Mouse (Mus musculus) kidney, embryonic 16.5 days (tissue): Measurements from ENCODE around the gene Hs6st2. TPM values are rescaled to one million over a fixed set of nuclear protein-coding genes. Genes with fewer than 3 reads are reported as not detected.

Experiments
- ATAC-seq: fragments of 200-750 bp; cut with Nextera tagmentation; 2 replicates; pipeline ENCODE4 v1.8.0; 2017; ENCODE audit warnings: moderate TSS enrichment; ENCODE audit not compliant: low FRiP score, low TSS enrichment
- H3K27ac ChIP-seq: fragments of 300-500 bp; sonication (generic); 2 replicates; pipeline ENCODE4 v1.5.1; 2014; ENCODE audit warnings: low read length
- H3K27me3 ChIP-seq: fragments of 300-500 bp; sonication (generic); 2 replicates; pipeline ENCODE4 v1.6.1; 2014; ENCODE audit warnings: low read length, control low read depth, mixed read lengths; ENCODE audit not compliant: insufficient read depth
- H3K36me3 ChIP-seq: fragments of 300-500 bp; sonication (generic); 2 replicates; pipeline ENCODE4 v1.6.1; 2014; ENCODE audit warnings: low read length, control low read depth, mixed read lengths; ENCODE audit not compliant: insufficient read depth
- H3K4me1 ChIP-seq: fragments of 300-500 bp; sonication (generic); 2 replicates; pipeline ENCODE4 v1.6.1; 2014; ENCODE audit warnings: low read length, control low read depth, mixed read lengths; ENCODE audit not compliant: insufficient read depth
- H3K4me2 ChIP-seq: fragments of 300-500 bp; sonication (generic); replicated peaks from 2 replicates; pipeline ENCODE4 v1.6.1; 2014; ENCODE audit warnings: low read depth, low read length
- H3K4me3 ChIP-seq: fragments of 300-500 bp; sonication (generic); 2 replicates; pipeline ENCODE4 v1.5.1; 2014; ENCODE audit warnings: mild to moderate bottlenecking, low read length
- H3K9ac ChIP-seq: fragments of 300-500 bp; sonication (generic); replicated peaks from 2 replicates; pipeline ENCODE4 v1.6.1; 2014; ENCODE audit warnings: low read length
- H3K9me3 ChIP-seq: fragments of 300-500 bp; sonication (generic); 2 replicates; pipeline ENCODE4 v1.6.1; 2016; ENCODE audit warnings: low read length, control low read depth
- WGBS: fragments of 180-500 bp; shearing (Covaris S2); extraction: QIAGEN DNeasy Blood & Tissue Kit; methylation state at CpG from one replicate; pipeline ENCODE4 v1.1.7; 2014; 5-methylcytosine and 5-hydroxymethylcytosine counted together
- polyA plus RNA-seq: library from polyadenylated mRNA; unstranded; fragments of >200 nt; fragmentation: Nextera tagmentation; extraction: Ambion mirVana; gene quantifications from 2 replicates; pipeline ENCODE4 v1.2.1, GENCODE M21; 2015

Gene Hs6st2
- polyA plus RNA-seq, 1 experiment from 2014 or later, result 19.2 TPM

DNA sequence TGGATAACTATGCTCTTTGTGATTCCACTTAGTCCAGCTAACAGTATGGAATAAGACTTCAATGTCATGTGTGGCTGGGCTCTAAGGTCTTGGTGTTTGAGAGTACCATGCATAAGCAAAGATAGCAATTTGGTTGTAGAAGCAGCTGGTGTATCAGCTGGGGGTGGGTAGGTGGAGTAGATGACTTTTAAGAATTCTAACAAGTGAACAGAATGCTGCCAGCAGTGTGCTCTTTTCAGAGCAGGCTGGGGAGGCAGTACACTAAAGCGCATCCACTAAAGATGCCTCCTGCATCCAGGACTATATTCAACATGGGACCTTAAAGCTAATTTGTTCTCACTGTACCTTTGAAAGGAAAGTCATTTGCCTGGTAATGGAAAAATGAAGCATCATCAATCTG lies 88.9 kb downstream of the Hs6st2 start:
- Histone ChIP-seq H3K4me3 (no peak overlapping the region), H3K4me1 (no peaks in the 10 kb centered on the region), H3K36me3 (no peaks in the 10 kb centered on the region), H3K9ac (no peak overlapping the region), H3K27me3 (peaks cover 5% of the 10 kb centered on the region; the same call in 1 of the 2 replicates), H3K27ac (no peak overlapping the region), H3K4me2 (no peak overlapping the region), H3K9me3 (no peaks in the 10 kb centered on the region)
- WGBS, result 93% methylated on average over 1 of the region's 1 CpGs
- ATAC-seq, result no peak

DNA sequence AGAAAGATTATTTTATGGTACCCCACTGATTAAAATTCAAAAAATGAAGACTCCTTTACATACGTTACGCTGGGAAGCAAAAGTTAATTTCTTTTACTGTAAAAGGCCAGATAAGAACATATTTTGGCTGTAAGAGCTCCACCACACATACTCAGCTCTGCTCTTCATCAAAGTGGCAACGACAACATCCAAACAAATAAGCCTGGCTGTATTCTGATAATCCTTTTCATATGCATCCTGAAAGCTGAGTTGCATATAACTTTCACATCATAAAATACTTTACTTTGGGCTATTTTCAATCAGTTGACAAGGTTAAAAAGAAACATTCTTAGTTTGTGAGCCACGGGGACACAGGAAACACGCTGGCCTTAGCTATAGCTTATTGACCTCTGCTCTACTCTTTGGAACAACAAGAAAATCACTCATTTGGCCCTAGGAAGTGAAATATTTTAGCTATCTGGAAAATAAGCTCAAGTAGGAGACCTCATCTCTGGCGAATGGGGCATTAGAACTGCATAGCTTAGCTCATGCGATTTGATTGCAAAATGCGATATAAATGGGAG lies 91.1 kb downstream of the Hs6st2 start:
- Histone ChIP-seq H3K9me3 (no peaks in the 10 kb centered on the region), H3K4me2 (no peak overlapping the region), H3K27me3 (no peaks in the 10 kb centered on the region; the same call in 1 of the 2 replicates), H3K4me1 (no peaks in the 10 kb centered on the region), H3K27ac (no peak overlapping the region), H3K9ac (no peak overlapping the region), H3K36me3 (no peaks in the 10 kb centered on the region), H3K4me3 (no peak overlapping the region)
- 75% methylated on average over 8 of the region's 8 CpGs for WGBS
- ATAC-seq, result no peak

DNA sequence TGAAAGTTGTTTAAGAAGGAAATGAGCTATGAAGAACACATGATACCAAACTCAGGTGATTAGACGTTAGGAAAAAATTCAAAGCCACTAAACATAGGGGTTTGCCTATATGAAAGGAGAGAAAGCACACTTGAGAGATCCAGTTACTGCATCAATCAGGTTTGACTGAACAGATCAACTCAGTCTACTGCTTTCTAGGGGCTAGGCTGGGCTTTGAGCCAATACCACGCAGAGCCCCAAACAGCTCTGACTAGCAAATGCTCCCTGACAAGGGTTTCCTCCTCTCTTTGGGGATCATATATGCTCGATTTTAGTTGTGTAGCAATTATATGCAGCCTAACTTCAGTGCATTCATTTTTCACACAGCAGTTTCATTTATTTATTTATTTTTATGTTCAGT lies 96.2 kb downstream of the Hs6st2 start:
- Histone ChIP-seq H3K36me3 (no peaks in the 10 kb centered on the region), H3K4me1 (no peaks in the 10 kb centered on the region), H3K4me3 (no peak overlapping the region), H3K9me3 (no peaks in the 10 kb centered on the region), H3K27me3 (no peaks in the 10 kb centered on the region; the same call in 1 of the 2 replicates), H3K9ac (no peak overlapping the region), H3K27ac (no peak overlapping the region), H3K4me2 (no peak overlapping the region)
- no peak for ATAC-seq
- 57% methylated on average over 3 of the region's 3 CpGs for WGBS

DNA sequence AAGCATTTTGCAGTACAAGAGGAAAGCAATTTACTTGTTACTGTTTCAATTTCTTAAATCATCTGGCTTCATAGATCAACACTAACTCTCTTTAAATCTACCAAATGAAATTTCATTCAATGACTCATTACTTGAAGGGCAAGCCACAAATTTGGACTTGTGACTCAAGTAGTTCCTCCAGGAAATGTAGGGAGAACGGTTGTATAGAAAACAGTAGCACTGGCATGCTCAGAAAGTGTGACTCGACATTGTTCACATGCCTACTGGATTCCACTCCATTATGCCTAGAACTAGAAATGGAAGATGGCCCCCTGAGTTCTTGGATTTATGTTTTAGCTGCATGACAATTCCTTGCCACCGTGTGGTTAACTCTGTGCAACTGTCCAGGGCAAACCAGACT lies 100.0 kb downstream of the Hs6st2 start:
- H3K27me3 ChIP-seq, result no peaks in the 10 kb centered on the region; the same call in 1 of the 2 replicates
- ATAC-seq, result no peak
- no peaks in the 10 kb centered on the region for H3K36me3 ChIP-seq
- no peaks in the 10 kb centered on the region for H3K9me3 ChIP-seq
- no peaks in the 10 kb centered on the region for H3K4me1 ChIP-seq
- H3K9ac ChIP-seq, result no peak overlapping the region
- no peak overlapping the region for H3K4me2 ChIP-seq
- 72% methylated on average over 3 of the region's 3 CpGs for WGBS
- H3K27ac ChIP-seq, result no peak overlapping the region
- H3K4me3 ChIP-seq, result no peak overlapping the region

DNA sequence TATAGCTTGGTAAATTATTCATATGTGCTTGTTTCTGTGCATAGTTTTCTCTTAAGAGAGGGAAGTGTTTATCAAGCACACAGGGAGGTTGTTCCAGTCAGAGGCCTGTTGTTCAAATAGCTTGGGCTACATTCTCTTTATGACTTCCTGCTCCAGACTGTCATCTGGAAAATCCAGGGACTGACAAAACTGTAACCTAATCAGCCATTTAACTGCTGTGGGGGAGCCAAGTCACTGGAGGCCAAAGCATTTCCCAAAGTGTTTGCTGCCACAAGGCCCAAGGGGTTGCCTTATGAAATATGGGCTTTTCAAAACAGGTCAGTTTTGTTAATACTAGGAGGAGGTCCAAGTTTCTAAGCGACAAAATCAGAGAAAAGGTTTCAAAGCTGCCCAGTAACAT lies 119.8 kb downstream of the Hs6st2 start:
- Histone ChIP-seq H3K27ac (no peak overlapping the region), H3K36me3 (no peaks in the 10 kb centered on the region), H3K4me1 (peaks cover 3% of the 10 kb centered on the region; the same call in 1 of the 2 replicates), H3K9me3 (no peaks in the 10 kb centered on the region), H3K9ac (no peak overlapping the region), H3K4me3 (no peak overlapping the region), H3K4me2 (no peak overlapping the region), H3K27me3 (no peaks in the 10 kb centered on the region)
- 19% methylated on average over 1 of the region's 1 CpGs for WGBS
- peak; percentile 70; the same call in 1 of the 2 replicates for ATAC-seq

DNA sequence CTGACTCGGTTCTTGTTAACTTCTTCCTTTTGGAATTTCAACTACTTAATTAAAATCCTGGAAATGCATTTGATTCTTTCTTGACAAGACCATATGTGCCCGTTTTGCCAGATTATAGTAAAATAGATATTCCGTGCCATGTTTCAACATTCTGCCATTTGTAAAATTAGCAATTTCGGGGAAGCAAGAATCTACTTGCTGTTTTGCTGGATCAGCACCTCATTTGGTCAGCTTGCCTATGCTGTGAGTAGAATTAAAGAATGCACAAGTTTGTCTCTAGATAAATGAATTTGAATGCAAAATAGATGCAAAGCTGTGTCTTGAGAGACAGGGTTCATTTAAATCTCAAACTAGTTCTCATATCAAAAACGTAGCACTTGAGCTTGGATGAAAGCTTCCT lies 142.0 kb downstream of the Hs6st2 start:
- WGBS, result 86% methylated on average over 5 of the region's 5 CpGs

DNA sequence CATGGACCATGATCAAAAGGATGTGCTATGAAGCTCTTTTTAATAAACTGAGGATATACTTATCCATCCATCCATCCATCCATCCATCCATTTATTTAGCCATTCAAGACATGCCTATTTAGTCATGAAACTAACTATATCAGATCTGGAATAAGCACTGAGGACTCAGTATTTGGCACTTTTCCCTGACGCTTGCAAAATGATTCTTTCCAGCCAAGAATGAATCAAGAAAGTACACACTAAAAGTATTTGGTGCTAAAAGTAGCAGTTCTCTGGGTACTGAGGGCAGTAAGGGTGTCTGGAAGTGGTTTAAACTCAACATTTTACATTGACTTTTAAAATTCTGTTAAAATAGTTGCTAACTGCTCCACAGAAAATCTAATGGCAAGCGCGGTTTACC lies 144.6 kb downstream of the Hs6st2 start:
- Histone ChIP-seq H3K4me1 (no peaks in the 10 kb centered on the region), H3K36me3 (no peaks in the 10 kb centered on the region), H3K27me3 (peaks cover 6% of the 10 kb centered on the region; the same call in 1 of the 2 replicates), H3K4me2 (no peak overlapping the region), H3K9ac (no peak overlapping the region), H3K9me3 (no peaks in the 10 kb centered on the region), H3K27ac (no peak overlapping the region), H3K4me3 (no peak overlapping the region)
- no peak for ATAC-seq
- WGBS, result 88% methylated on average over 3 of the region's 3 CpGs

More for the DNA sequence above, 142.0 kb downstream of the Hs6st2 start:
- Histone ChIP-seq H3K4me1 (no peaks in the 10 kb centered on the region), H3K9me3 (no peaks in the 10 kb centered on the region; the same call in 1 of the 2 replicates), H3K9ac (no peak overlapping the region), H3K4me3 (no peak overlapping the region), H3K4me2 (no peak overlapping the region), H3K27ac (no peak overlapping the region), H3K27me3 (peaks cover 6% of the 10 kb centered on the region; the same call in 1 of the 2 replicates), H3K36me3 (no peaks in the 10 kb centered on the region)
- no peak for ATAC-seq

DNA sequence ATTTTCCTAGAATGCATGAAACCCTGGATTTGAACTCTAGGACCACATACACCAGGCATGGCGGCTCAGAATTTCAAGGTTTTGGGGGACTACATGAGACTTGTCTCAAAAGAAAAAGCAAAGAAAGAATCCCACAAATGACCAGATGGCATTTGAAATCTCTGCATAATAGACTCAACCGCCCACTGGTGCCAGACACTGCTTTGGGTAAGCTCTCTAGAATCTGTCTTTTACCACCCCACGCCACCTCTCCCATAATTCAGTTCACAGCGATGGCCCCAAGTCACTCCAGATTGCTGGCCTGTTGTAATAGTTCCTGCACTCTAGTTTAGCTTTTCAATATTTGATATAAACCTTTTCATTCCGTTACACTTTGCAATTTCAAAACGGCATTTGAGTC lies 146.4 kb downstream of the Hs6st2 start:
- Histone ChIP-seq H3K27me3 (peaks cover 3% of the 10 kb centered on the region; the same call in 1 of the 2 replicates), H3K4me2 (no peak overlapping the region), H3K4me3 (no peak overlapping the region), H3K9me3 (no peaks in the 10 kb centered on the region), H3K27ac (no peak overlapping the region), H3K4me1 (no peaks in the 10 kb centered on the region), H3K9ac (no peak overlapping the region), H3K36me3 (no peaks in the 10 kb centered on the region)
- 91% methylated on average over 6 of the region's 6 CpGs for WGBS
- no peak for ATAC-seq

DNA sequence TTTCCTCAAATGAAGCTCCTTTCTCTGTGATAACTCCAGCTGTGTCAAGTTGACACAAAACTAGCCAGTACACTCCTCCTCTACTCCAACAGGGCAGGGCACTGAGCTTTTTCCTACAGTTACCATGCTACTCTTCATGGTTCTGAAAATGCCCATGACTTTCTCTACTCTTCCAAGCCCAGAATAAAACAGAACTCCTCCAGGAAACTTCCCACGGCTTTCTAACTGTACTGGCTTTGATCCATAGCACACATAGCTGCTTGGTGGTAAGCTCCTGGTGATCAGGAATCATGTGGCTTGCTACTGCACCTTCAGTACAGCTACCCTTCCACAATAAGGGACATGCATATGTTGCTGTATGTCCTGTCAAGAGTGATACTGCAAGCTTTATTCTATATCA lies 150.5 kb downstream of the Hs6st2 start:
- H3K4me3 ChIP-seq, result no peak overlapping the region
- 83% methylated on average over 1 of the region's 1 CpGs for WGBS
- no peaks in the 10 kb centered on the region for H3K4me1 ChIP-seq
- ATAC-seq, result no peak
- no peaks in the 10 kb centered on the region for H3K9me3 ChIP-seq
- no peaks in the 10 kb centered on the region; the same call in 1 of the 2 replicates for H3K27me3 ChIP-seq
- no peak overlapping the region for H3K27ac ChIP-seq
- no peak overlapping the region for H3K4me2 ChIP-seq
- no peaks in the 10 kb centered on the region for H3K36me3 ChIP-seq
- no peak overlapping the region for H3K9ac ChIP-seq

DNA sequence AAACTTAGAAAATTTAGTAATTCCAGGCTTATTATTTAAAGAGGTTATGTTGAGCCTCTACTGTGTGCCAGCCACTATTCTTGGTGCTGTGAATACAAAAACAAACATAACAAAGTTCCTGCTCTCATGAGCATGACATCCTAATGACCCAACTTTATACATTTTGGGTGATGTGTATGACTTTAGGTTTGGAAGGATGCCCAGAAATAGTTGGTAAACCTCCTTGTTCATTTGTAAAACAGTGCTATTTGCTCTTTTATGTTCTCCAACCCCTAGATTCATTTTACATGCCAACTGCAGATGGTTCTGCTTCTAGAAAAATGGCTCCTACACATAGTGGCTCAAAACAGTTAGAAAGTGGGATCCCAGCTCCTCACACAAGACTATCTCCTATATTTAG lies 153.1 kb downstream of the Hs6st2 start:
- H3K4me3 ChIP-seq, result no peak overlapping the region
- H3K9ac ChIP-seq, result no peak overlapping the region
- no peaks in the 10 kb centered on the region for H3K4me1 ChIP-seq
- peaks cover 2% of the 10 kb centered on the region; the same call in 1 of the 2 replicates for H3K27me3 ChIP-seq
- no peaks in the 10 kb centered on the region for H3K9me3 ChIP-seq
- H3K4me2 ChIP-seq, result no peak overlapping the region
- no peak for ATAC-seq
- H3K36me3 ChIP-seq, result no peaks in the 10 kb centered on the region
- no peak overlapping the region for H3K27ac ChIP-seq
